ENCODE assay signal across 8 mouse cellular contexts in genomic region chr4:137447363-137448196, GRCm38 (mm10). TPM values are rescaled to one million over a fixed set of nuclear protein-coding genes. Genes with fewer than 3 reads are reported as not detected.
A peak's percentile ranks its signal among the peaks of the same experiment; 100 is the strongest.
DNase-seq lines count a peak whose midpoint lies in the region; ATAC-seq lines count a peak whose summit lies in the region.
"Had no signal": no experiment of that assay in that cellular context is flagged by ENCODE, and none has a peak within 500 bp of the region (broad histone marks: within the 10 kb centered on the region; RNA-seq: fewer than 3 reads in every experiment).

No protein-coding gene starts in this region.

- no peak overlapping the region for H3K4me2 ChIP-seq in lung, embryonic 15.5 days
- no peak overlapping the region for H3K4me2 ChIP-seq in stomach, embryonic 15.5 days

- no peak for ATAC-seq in lung, embryonic 15.5 days (ENCODE audit: borderline replicate concordance, extremely low read depth, low FRiP score, low TSS enrichment)
- ATAC-seq in erythroid progenitor cell, adult 5-6 weeks (replicated peaks; ENCODE audit: low FRiP score, poor library complexity, severe bottlenecking) = peak; percentile 63
- ATAC-seq in stomach, embryonic 15.5 days (ENCODE audit: insufficient read depth, low FRiP score, low read depth) = no peak

- peaks cover 22% of the 10 kb centered on the region for H3K4me1 ChIP-seq in lung, embryonic 15.5 days
- H3K4me1 ChIP-seq in stomach, embryonic 15.5 days = peaks cover 17% of the 10 kb centered on the region

- WGBS in lung, embryonic 15.5 days = 56% methylated on average over 7 of the region's 7 CpGs
- 49% methylated on average over 7 of the region's 7 CpGs for WGBS in stomach, embryonic 15.5 days

- intact Hi-C loops in heart, postnatal 25 days (cut with DNase I) = loop anchor here (2.0 to 5.0 kb wide), 2 partner anchors 21 to 55 kb away; partner anchors contain the start of gene Hspg2

- DNase-seq in lung, adult 18-20 months = no peak
- DNase-seq in heart, postnatal 25 days (ENCODE audit: low spot score) = peak; percentile 42
- no peak for DNase-seq in testis, postnatal 10 days (ENCODE audit: low spot score)
- no peak for DNase-seq in T-cell, adult 2 months (ENCODE audit: low spot score)
- DNase-seq: layer of hippocampus, postnatal 36 days had no signal

- H3K27ac ChIP-seq in lung, embryonic 15.5 days = peak overlapping the region; percentile 8; the same call in 1 of the 2 replicates
- peak overlapping the region; percentile 27; the same call in 1 of the 2 replicates for H3K27ac ChIP-seq in stomach, embryonic 15.5 days

- H3K9ac ChIP-seq in lung, embryonic 15.5 days = no peak overlapping the region
- no peak overlapping the region for H3K9ac ChIP-seq in stomach, embryonic 15.5 days

- H3K36me3 ChIP-seq in lung, embryonic 15.5 days = no peaks in the 10 kb centered on the region
- no peaks in the 10 kb centered on the region for H3K36me3 ChIP-seq in stomach, embryonic 15.5 days

- no peak overlapping the region for H3K4me3 ChIP-seq in lung, embryonic 15.5 days
- no peak overlapping the region for H3K4me3 ChIP-seq in stomach, embryonic 15.5 days (replicated peaks)

- no peaks in the 10 kb centered on the region for H3K9me3 ChIP-seq in lung, embryonic 15.5 days
- H3K9me3 ChIP-seq in stomach, embryonic 15.5 days = no peaks in the 10 kb centered on the region

- H3K27me3 ChIP-seq in lung, embryonic 15.5 days = no peaks in the 10 kb centered on the region
- no peaks in the 10 kb centered on the region for H3K27me3 ChIP-seq in stomach, embryonic 15.5 days (replicated peaks)

RNA-seq across cellular contexts. Expression of gene 1700013G24Rik, which starts 5.5 kb away (rescaled TPM):
- not detected in 2 replicates for polyA plus RNA-seq in lung, embryonic 15.5 days (2015; fragmentation: Nextera tagmentation; extraction: Ambion mirVana)
- total RNA-seq in erythroid progenitor cell, adult 5-6 weeks (2015; ENCODE audit: low replicate concordance) = not detected in 2 replicates
- not detected in 2 replicates for total RNA-seq in erythroid progenitor cell, adult 5-6 weeks (2017; ENCODE audit: low replicate concordance)
- total RNA-seq in heart, postnatal 25 days (2021) = not detected
- polyA plus RNA-seq in stomach, embryonic 15.5 days (2015; fragmentation: Nextera tagmentation; extraction: Ambion mirVana) = not detected in 2 replicates
- total RNA-seq: layer of hippocampus, postnatal 36 days had no signal

RNA-seq across cellular contexts. Expression of gene Cela3b, which starts 17.2 kb away (rescaled TPM):
- 0.16 and 0.94 TPM in 2 replicates for polyA plus RNA-seq in lung, embryonic 15.5 days (2015; fragmentation: Nextera tagmentation; extraction: Ambion mirVana)
- total RNA-seq in erythroid progenitor cell, adult 5-6 weeks (2015; ENCODE audit: low replicate concordance) = not detected in 2 replicates
- not detected in 2 replicates for total RNA-seq in erythroid progenitor cell, adult 5-6 weeks (2017; ENCODE audit: low replicate concordance)
- total RNA-seq in heart, postnatal 25 days (2021) = not detected
- 232 and 273 TPM in 2 replicates for polyA plus RNA-seq in stomach, embryonic 15.5 days (2015; fragmentation: Nextera tagmentation; extraction: Ambion mirVana)
- total RNA-seq: layer of hippocampus, postnatal 36 days had no signal

RNA-seq across cellular contexts. Expression of gene Hspg2, which starts 21.0 kb away (rescaled TPM):
- 32.0 and 32.1 TPM in 2 replicates for polyA plus RNA-seq in lung, embryonic 15.5 days (2015; fragmentation: Nextera tagmentation; extraction: Ambion mirVana)
- total RNA-seq in erythroid progenitor cell, adult 5-6 weeks (2015; ENCODE audit: low replicate concordance) = not detected in 2 replicates
- total RNA-seq in erythroid progenitor cell, adult 5-6 weeks (2017; ENCODE audit: low replicate concordance) = 0.13 TPM in 1 of 2 replicates, not detected in the other
- total RNA-seq in heart, postnatal 25 days (2021) = 100 to 1,000 TPM; 249 to 297 TPM
- polyA plus RNA-seq in stomach, embryonic 15.5 days (2015; fragmentation: Nextera tagmentation; extraction: Ambion mirVana) = 28.5 and 28.9 TPM in 2 replicates

RNA-seq across cellular contexts. Expression of gene Cela3a, which starts 38.0 kb away (rescaled TPM):
- not detected in 2 replicates for polyA plus RNA-seq in lung, embryonic 15.5 days (2015; fragmentation: Nextera tagmentation; extraction: Ambion mirVana)
- total RNA-seq in erythroid progenitor cell, adult 5-6 weeks (2015; ENCODE audit: low replicate concordance) = not detected in 2 replicates
- total RNA-seq in erythroid progenitor cell, adult 5-6 weeks (2017; ENCODE audit: low replicate concordance) = not detected in 2 replicates
- not detected for total RNA-seq in heart, postnatal 25 days (2021)
- polyA plus RNA-seq in stomach, embryonic 15.5 days (2015; fragmentation: Nextera tagmentation; extraction: Ambion mirVana) = 0.26 and 0.36 TPM in 2 replicates
- total RNA-seq: layer of hippocampus, postnatal 36 days had no signal

Comparison
In these comparisons a context has a peak if more than half of its experiments do, and no peak if none do; other contexts are left out.
1. RNA of gene Hspg2, which starts 21.0 kb away (total RNA-seq): 249 to 297 TPM in heart, postnatal 25 days; 0.13 TPM in erythroid progenitor cell, adult 5-6 weeks; every median in the first group is over 100 times any median in the second.